Mouse (Mus musculus): ENCODE data around the gene Traf2. TPM values are rescaled to one million over a fixed set of nuclear protein-coding genes. Genes with fewer than 3 reads are reported as not detected.
A peak's percentile ranks its signal among the peaks of the same experiment; 100 is the strongest.

Gene Traf2
- polyA plus RNA-seq, 1 experiment = 15.3 TPM

DNA sequence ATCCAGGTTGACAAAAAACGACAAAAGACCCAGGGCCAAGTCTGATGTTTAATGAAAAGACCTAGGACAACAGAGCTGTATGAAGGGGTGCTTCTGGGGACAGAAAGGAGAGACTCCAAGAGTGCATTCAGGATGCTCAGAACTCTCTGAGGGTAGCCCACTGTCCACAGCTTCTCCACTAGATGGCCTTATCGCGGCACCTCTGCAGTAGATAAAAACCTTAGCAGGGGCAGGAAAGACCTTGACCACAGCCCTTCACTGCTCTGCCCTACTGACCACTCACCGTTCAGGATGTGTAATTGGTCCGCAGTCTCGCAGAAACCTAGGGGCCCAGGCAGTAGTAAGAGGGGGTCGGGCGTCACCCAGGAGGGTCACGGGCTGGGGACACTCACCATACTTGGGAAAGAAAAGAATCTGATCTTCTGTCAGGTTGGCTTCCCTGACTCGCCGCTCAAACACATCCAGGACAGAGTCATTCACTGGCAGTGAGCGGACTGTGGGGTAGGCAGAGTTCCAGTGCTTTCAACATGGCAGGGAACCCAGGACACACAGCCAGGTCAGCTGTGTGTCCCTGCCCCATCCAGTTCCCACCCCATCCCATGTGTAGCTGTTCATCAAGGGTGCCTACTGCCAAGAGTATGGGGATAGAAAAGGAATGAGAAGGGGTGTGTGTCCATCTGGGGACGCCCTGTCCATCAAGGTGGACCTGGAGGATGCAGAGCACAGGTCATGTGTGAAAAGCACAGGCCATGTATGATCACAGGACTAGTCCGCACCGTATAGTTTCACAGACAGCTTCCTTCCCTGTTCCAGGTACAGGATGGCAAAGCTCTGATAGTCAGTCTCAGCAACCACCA, 47.9 kb downstream of the Traf2 start:
- Histone ChIP-seq H3K27ac (ENCODE audit: insufficient read depth, low read depth, low read length) (no peak overlapping the region; the same call in 1 of the 2 replicates), H3K4me1 (ENCODE audit: control insufficient read depth, insufficient read depth, low read length) (peaks cover 11% of the 10 kb centered on the region; the same call in 1 of the 2 replicates), H3K27me3 (replicated peaks; ENCODE audit: control insufficient read depth, insufficient read depth, low read length) (no peaks in the 10 kb centered on the region), H3K4me3 (ENCODE audit: insufficient read depth, low read depth, low read length) (no peak overlapping the region), H3K36me3 (ENCODE audit: control insufficient read depth, insufficient read depth, low read length) (no peaks in the 10 kb centered on the region)
- DNase-seq = no peak
- TF ChIP-seq POLR2A (IDR thresholded peaks at IDR 0.05; ENCODE audit: low read depth, low read length) (no peak), CTCF (conservative IDR thresholded peaks at IDR 0.05; ENCODE audit: insufficient read depth, insufficient read length, low read depth, low read length) (0 out of 2 replicates have a peak, but pooled peaks have one; percentile 7)
- 75% methylated on average over 15 of the region's 15 CpGs for WGBS

DNA sequence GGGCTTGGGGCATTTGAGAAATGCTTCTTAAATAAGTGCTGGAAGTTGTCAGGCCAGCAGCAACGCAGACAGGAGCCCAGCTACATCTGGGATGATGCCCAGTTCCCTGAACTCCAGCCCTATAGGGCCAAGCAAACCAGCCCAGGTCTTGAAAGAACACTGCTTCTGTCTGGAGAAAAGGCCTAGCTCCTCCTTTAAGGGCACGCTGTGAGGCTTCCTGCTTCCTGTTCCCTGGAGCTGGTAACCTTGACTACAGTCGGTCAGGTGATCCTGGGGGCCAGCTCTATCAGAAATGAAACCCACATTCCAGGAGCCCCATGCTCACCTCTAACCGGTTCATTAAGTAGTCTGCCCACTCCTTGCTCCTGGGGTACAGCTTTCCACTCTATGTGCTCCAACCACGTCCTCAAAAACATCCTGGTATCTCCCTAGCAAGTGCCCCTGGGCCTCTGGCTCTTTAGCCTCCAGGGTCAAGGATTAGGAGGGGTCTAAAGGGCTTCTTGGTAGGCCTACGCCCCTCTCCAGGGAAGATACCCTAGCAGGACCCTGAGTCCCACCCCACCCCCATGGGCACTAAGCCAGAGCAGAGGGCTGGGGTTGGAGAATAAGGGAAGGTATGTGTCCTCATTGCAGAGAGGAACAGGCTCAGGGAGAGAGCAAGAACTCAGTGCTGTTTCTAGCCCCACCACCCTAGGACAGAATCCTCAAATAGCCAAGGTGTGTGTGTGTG, 48.7 kb downstream of the Traf2 start:
- Histone ChIP-seq H3K4me1 (ENCODE audit: control insufficient read depth, insufficient read depth, low read length) (peaks cover 11% of the 10 kb centered on the region; the same call in 1 of the 2 replicates), H3K4me3 (ENCODE audit: insufficient read depth, low read depth, low read length) (no peak overlapping the region), H3K27me3 (replicated peaks; ENCODE audit: control insufficient read depth, insufficient read depth, low read length) (no peaks in the 10 kb centered on the region), H3K36me3 (ENCODE audit: control insufficient read depth, insufficient read depth, low read length) (no peaks in the 10 kb centered on the region), H3K27ac (ENCODE audit: insufficient read depth, low read depth, low read length) (peak overlapping the region; percentile 29)
- 40% methylated on average over 6 of the region's 6 CpGs for WGBS
- no peak for TF ChIP-seq CTCF (conservative IDR thresholded peaks at IDR 0.05; ENCODE audit: insufficient read depth, insufficient read length, low read depth, low read length)
- no peak for TF ChIP-seq POLR2A (IDR thresholded peaks at IDR 0.05; ENCODE audit: low read depth, low read length)
- DNase-seq = peak; percentile 26

DNA sequence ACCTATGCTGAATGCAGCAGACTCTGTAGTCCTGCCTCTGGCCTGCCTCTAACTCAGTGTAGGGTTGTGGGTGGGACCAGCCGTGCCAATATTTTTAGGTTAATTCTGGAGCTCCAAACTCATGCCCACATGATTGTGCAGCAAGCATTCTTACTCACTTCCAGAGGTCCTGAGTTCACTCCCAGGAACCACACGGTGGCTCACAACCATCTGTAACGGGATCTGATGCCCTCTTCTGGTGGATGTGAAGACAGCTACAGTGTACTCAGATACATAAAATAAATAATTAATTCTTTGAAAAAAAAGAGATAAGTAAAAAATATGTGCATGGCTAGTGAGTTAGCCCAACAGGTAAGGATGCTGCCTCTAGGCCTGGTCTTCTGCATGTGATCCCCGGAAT, 50.3 kb downstream of the Traf2 start:
- TF ChIP-seq CTCF (conservative IDR thresholded peaks at IDR 0.05; ENCODE audit: insufficient read depth, insufficient read length, low read depth, low read length) (peak; percentile 67), POLR2A (IDR thresholded peaks at IDR 0.05; ENCODE audit: low read depth, low read length) (no peak)
- 46% methylated on average over 4 of the region's 4 CpGs for WGBS

DNA sequence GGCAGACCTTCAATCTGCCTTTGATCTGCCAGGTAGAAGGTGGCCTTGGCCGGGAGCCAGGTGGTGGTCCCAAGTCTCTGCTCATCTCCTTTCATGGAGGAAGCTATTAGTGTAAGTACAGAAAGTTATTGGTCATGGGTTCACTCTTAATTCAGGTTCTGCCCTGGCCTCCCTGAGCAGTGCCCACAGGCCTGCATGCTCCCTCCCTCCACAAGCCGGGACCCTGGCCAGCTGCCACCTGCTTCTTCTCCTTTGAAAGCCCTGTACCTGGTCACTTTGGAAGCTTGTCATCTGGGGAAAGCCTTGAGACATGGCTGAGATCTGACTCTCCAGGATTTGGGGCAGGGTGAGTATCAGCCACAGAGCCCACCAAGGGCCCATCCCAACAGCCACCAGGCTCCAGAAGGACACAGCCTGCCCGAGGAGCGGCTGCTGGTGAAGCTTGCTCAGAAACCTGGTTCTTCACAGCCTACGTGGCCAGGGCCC, 53.2 kb downstream of the Traf2 start, which contains the start of gene Lcn12:
Gene Lcn12, minus strand, starts transcription at position 436 of the 486 bp plus-strand sequence.
- 79% methylated on average over 5 of the region's 5 CpGs for WGBS
- peak; percentile 26 for DNase-seq
- Histone ChIP-seq H3K36me3 (ENCODE audit: control insufficient read depth, insufficient read depth, low read length) (no peaks in the 10 kb centered on the region), H3K27me3 (replicated peaks; ENCODE audit: control insufficient read depth, insufficient read depth, low read length) (no peaks in the 10 kb centered on the region), H3K4me3 (ENCODE audit: insufficient read depth, low read depth, low read length) (no peak within 1 kb of the TSS), H3K4me1 (ENCODE audit: control insufficient read depth, insufficient read depth, low read length) (no peaks in the 10 kb centered on the region), H3K27ac (ENCODE audit: insufficient read depth, low read depth, low read length) (no peak within 1 kb of the TSS)
- TF ChIP-seq CTCF (conservative IDR thresholded peaks at IDR 0.05; ENCODE audit: insufficient read depth, insufficient read length, low read depth, low read length) = no peak
- TF ChIP-seq POLR2A (IDR thresholded peaks at IDR 0.05; ENCODE audit: low read depth, low read length) = no peak

More for the DNA sequence above, 50.3 kb downstream of the Traf2 start:
- H3K4me1 ChIP-seq (ENCODE audit: control insufficient read depth, insufficient read depth, low read length) = peaks cover 5% of the 10 kb centered on the region; the same call in 1 of the 2 replicates
- no peak overlapping the region for H3K27ac ChIP-seq (ENCODE audit: insufficient read depth, low read depth, low read length)
- no peak overlapping the region for H3K4me3 ChIP-seq (ENCODE audit: insufficient read depth, low read depth, low read length)
- no peaks in the 10 kb centered on the region for H3K27me3 ChIP-seq (replicated peaks; ENCODE audit: control insufficient read depth, insufficient read depth, low read length)
- DNase-seq = peak; percentile 62
- H3K36me3 ChIP-seq (ENCODE audit: control insufficient read depth, insufficient read depth, low read length) = no peaks in the 10 kb centered on the region

DNA sequence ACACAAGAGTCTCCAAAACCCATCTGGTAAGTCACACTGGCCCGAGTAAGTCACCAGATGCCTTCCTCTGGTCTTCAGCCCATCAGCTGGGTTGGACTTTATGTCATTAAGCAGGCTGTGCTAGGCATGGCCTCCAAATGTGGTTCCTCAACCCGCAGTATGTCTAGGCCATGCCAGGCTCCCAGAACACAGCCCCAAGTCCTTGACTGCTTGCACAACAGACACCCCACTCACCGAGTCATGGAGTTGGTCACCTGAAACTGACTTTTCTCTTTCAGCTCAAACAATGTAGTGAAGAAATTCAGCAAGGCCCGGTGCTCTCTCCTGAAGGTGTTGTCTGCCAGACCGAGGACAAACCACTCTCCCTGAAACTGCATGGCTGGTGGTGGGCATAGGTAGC, 53.8 kb downstream of the Traf2 start:
- Histone ChIP-seq H3K27me3 (replicated peaks; ENCODE audit: control insufficient read depth, insufficient read depth, low read length) (no peaks in the 10 kb centered on the region), H3K4me3 (ENCODE audit: insufficient read depth, low read depth, low read length) (no peak overlapping the region), H3K27ac (ENCODE audit: insufficient read depth, low read depth, low read length) (no peak overlapping the region), H3K36me3 (ENCODE audit: control insufficient read depth, insufficient read depth, low read length) (no peaks in the 10 kb centered on the region), H3K4me1 (ENCODE audit: control insufficient read depth, insufficient read depth, low read length) (no peaks in the 10 kb centered on the region)
- 88% methylated on average over 5 of the region's 5 CpGs for WGBS
- TF ChIP-seq POLR2A (IDR thresholded peaks at IDR 0.05; ENCODE audit: low read depth, low read length) (no peak), CTCF (conservative IDR thresholded peaks at IDR 0.05; ENCODE audit: insufficient read depth, insufficient read length, low read depth, low read length) (no peak)
- DNase-seq = no peak

DNA sequence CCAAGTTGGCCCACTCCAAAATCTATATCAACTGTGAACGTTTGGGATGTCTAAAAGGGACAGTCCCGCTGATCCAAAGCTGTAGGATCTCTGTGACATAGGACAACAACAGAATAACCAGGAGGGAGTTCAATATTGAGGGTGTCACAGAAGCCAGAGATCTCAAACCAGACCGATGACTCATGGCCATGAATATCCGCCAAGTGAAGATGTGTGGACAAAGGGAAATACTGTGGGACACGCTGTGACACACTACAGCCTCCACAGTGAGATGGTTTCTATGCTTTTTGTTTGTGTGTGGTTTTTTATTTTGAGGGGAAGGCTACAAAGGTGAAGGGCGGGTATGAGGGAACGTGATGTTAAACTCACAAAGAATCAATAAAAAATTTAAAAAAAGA, 58.1 kb downstream of the Traf2 start:
- Histone ChIP-seq H3K4me3 (ENCODE audit: insufficient read depth, low read depth, low read length) (no peak overlapping the region), H3K27me3 (replicated peaks; ENCODE audit: control insufficient read depth, insufficient read depth, low read length) (no peaks in the 10 kb centered on the region), H3K4me1 (ENCODE audit: control insufficient read depth, insufficient read depth, low read length) (no peaks in the 10 kb centered on the region), H3K36me3 (ENCODE audit: control insufficient read depth, insufficient read depth, low read length) (no peaks in the 10 kb centered on the region), H3K27ac (ENCODE audit: insufficient read depth, low read depth, low read length) (no peak overlapping the region)
- 82% methylated on average over 7 of the region's 7 CpGs for WGBS
- no peak for TF ChIP-seq POLR2A (IDR thresholded peaks at IDR 0.05; ENCODE audit: low read depth, low read length)
- TF ChIP-seq CTCF (conservative IDR thresholded peaks at IDR 0.05; ENCODE audit: insufficient read depth, insufficient read length, low read depth, low read length) = no peak
- DNase-seq = no peak

Data from kidney, adult 2 months (tissue).